Mouse (Mus musculus) ES-E14 (cell line): ENCODE measurements at regions not wholly inside any gene's neighbourhood (a gene's known extent, or its start where the extent isn't known, plus 50 kb on each side); places are given as distances from the start of the nearest gene placed in this dataset.

Experiments
- ZC3H11A ChIP-seq: IDR thresholded peaks from 2 replicates; pipeline ENCODE4 v1.6.1; 2012; ENCODE audit warnings: low read depth, mild to moderate bottlenecking, inconsistent platforms, low read length, borderline replicate concordance
- ZNF384 ChIP-seq: IDR thresholded peaks from 2 replicates; pipeline ENCODE4 v1.6.1; 2012; ENCODE audit warnings: low read depth, low read length, inconsistent platforms

DNA sequence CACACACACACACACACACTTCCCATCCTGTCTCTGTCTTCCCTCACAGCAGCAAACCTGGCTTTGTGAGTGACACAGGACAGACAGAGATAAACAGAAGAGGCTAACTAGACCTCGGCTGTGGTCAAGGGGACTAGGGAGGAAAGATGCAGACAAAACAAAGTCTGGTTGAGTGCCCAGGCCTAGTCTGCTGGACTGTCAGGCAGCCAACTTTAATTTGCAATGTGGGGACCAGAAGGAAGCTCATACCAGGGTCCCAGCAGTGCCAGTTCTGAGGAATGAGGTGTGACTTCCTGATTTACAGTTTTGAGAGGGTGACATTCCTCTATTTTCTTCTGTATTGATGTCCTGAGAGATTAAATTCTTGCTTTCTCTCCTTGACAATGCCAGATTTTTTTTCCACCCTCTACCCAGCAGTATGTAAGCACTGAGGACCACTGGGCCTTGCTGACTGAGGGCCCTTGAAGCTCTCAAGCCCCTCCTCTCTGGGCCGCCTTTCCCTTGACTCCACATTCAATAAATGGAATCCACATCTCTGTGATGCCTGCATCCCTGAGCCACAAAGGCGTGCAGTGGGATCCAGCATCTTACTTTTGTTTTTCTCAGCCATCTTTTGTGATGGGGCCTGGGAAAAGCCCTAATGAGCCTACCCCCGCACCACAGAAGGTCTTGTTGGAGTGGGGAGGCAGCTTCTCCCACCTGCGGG is 124.6 kb downstream of the Tcp10c start:
- TF ChIP-seq ZNF384: no peak
- TF ChIP-seq ZC3H11A: no peak
